Mouse (Mus musculus) lung, adult 2 months (tissue): Measurements from ENCODE around the gene Ier3.

Experiments
- CTCF ChIP-seq: fragments of 200-500 bp; IDR thresholded peaks from 2 replicates; pipeline ENCODE4 v1.5.1; 2011; ENCODE audit warnings: mild to moderate bottlenecking, low read length, control low read depth; ENCODE audit not compliant: insufficient read depth
- POLR2A ChIP-seq: fragments of 200-500 bp; IDR thresholded peaks from 2 replicates; pipeline ENCODE4 v1.6.1; 2011; ENCODE audit warnings: low read depth, mild to moderate bottlenecking, control low read depth, low read length, borderline replicate concordance; ENCODE audit errors: extremely low read depth

DNA sequence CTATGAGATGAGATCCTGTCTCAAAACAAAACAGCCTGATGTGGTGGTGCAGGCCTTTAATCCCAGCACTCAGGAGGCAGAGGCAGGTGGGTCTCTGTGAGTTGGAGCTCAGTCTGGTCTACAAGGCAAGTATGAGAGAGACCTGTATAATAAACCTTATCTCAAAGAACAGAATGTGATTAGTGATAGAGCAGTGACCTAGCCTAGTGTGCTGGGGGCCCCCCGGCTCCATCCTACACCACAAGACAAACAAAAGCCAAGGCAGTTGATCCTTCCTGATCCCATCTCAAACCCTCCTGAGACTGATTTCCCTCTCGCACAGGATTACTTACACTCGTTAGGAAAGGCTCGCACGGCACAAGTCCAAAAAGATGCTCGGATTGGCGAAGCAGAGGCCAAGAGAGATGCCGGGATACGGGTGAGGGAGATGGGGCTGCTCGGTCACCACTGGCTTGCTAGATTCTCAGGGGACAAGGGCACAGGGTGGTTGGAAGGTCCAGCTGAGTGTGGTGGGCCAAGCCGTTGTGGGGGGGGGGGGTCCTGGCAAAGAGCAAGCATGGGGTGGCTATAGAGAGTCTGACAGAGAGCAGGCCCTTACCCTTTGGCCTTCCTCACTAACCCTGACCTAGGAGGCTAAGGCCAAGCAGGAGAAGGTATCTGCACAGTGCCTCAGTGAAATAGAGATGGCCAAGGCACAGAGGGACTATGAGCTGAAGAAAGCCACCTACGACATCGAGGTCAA, 3.8 kb downstream of the Ier3 start:
- TF ChIP-seq POLR2A (no peak), CTCF (no peak)
